Mouse (Mus musculus) hindbrain, embryonic 12.5 days (tissue): ENCODE data around the gene 1700034J05Rik. TPM values are rescaled to one million over a fixed set of nuclear protein-coding genes. Genes with fewer than 3 reads are reported as not detected.

Source experiments
- ATAC-seq: fragments of 200-750 bp; cut with Nextera tagmentation; 2 replicates; pipeline ENCODE4 v1.8.0; 2017; ENCODE audit warnings: moderate TSS enrichment; ENCODE audit not compliant: low FRiP score
- H3K27ac ChIP-seq: fragments of 300-500 bp; sonication (generic); 2 replicates; pipeline ENCODE4 v1.5.1; 2016; ENCODE audit warnings: mild to moderate bottlenecking
- H3K27me3 ChIP-seq: fragments of 300-500 bp; sonication (generic); 2 replicates; pipeline ENCODE4 v1.6.1; 2016; ENCODE audit warnings: mild to moderate bottlenecking
- H3K36me3 ChIP-seq: fragments of 300-500 bp; sonication (generic); 2 replicates; pipeline ENCODE4 v1.6.1; 2016; ENCODE audit warnings: mild to moderate bottlenecking
- H3K4me1 ChIP-seq: fragments of 300-500 bp; sonication (generic); 2 replicates; pipeline ENCODE4 v1.6.1; 2016
- H3K4me2 ChIP-seq: fragments of 300-500 bp; sonication (generic); replicated peaks from 2 replicates; pipeline ENCODE4 v1.6.1; 2016; ENCODE audit warnings: mild to moderate bottlenecking
- H3K4me3 ChIP-seq: fragments of 300-500 bp; sonication (generic); 2 replicates; pipeline ENCODE4 v1.5.1; 2016; ENCODE audit warnings: mild to moderate bottlenecking
- H3K9ac ChIP-seq: fragments of 300-500 bp; sonication (generic); 2 replicates; pipeline ENCODE4 v1.6.1; 2016; ENCODE audit warnings: mild to moderate bottlenecking, moderate library complexity
- H3K9me3 ChIP-seq: fragments of 300-500 bp; sonication (generic); replicated peaks from 2 replicates; pipeline ENCODE4 v1.6.1; 2016; ENCODE audit warnings: mild to moderate bottlenecking
- WGBS: fragments of 180-500 bp; shearing (Covaris S2); methylation state at CpG from one replicate; pipeline ENCODE4 v1.1.7; 2016; 5-methylcytosine and 5-hydroxymethylcytosine counted together
- polyA plus RNA-seq: library from polyadenylated mRNA; unstranded; fragments of >200 nt; fragmentation: Nextera tagmentation; extraction: Ambion mirVana; gene quantifications from 2 replicates; pipeline ENCODE4 v1.2.1, GENCODE M21; 2016

Gene 1700034J05Rik
- polyA plus RNA-seq, 1 experiment from 2014 or later = 0.13 TPM

DNA sequence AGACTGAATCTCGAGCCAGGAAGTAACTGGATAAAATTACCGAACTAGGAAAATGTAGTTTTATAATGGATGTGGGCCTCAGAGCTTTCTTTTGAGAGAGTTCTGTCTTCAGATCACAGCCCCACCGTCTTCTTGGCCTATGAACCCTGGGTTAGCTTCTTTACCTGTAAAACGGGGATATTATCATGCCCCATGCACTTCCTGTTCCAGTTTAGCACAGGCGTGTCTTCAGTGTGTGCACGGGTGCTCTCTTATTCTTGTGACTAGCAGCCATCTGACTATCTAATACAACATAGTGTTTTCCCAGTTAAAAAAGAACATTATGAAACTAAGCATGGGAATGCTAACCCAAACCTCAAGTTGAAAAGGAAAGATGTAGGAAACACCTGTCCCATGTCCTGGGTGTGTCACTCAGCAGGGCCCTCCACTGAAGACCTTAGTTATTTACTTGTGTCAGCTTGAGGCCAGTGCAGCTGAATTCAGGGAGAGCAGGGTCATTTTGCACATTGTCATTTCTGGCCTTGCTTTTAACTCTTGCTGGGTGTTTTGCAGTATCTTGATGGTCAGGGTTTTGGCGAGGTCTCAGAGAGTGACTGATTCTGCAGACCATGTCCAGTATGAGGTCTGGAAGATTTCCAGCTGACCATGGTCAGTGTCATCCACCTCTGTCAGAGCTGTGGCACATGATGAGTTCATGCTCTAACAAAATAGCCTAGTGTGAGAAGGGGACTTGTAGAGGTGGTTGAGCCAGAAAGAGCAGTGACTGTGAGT lies 12.5 kb downstream of the 1700034J05Rik start:
- Histone ChIP-seq H3K36me3 (no peaks in the 10 kb centered on the region), H3K4me2 (no peak overlapping the region), H3K9ac (no peak overlapping the region), H3K4me3 (no peak overlapping the region), H3K9me3 (no peaks in the 10 kb centered on the region), H3K27me3 (no peaks in the 10 kb centered on the region), H3K27ac (no peak overlapping the region), H3K4me1 (0 out of 2 replicates have a peak, but pooled peaks cover 2% of the 10 kb centered on the region)
- ATAC-seq = no peak
- 78% methylated on average over 7 of the region's 7 CpGs for WGBS

DNA sequence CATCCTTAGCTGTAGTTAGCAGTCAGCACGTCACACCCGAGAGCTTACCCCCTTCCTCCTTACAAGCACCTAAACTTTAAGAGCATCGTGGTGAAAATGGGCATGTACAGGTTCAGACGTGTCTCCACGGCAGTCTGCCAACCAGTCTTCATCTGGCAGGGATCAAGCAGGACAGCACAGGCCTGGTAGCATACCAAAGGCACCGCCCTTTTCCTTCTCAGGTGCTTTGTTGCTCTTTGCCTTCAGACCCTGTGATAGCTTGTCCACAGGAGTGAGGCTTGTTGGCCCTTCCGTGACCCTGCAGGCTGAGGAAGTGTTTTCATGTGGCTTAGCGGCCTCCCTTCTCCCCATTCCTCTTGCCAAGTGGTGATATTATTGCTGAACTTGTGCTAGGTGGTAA lies 15.2 kb downstream of the 1700034J05Rik start:
- Histone ChIP-seq H3K4me1 (no peaks in the 10 kb centered on the region), H3K4me2 (no peak overlapping the region), H3K9me3 (no peaks in the 10 kb centered on the region), H3K27ac (no peak overlapping the region), H3K27me3 (no peaks in the 10 kb centered on the region), H3K9ac (no peak overlapping the region), H3K36me3 (no peaks in the 10 kb centered on the region), H3K4me3 (no peak overlapping the region)
- no peak for ATAC-seq
- WGBS = 91% methylated on average over 8 of the region's 8 CpGs

- ATAC-seq = no peak
Measured at GRCm38 (mm10) chr6:146935957-146936356, 18.3 kb downstream of the 1700034J05Rik start.

DNA sequence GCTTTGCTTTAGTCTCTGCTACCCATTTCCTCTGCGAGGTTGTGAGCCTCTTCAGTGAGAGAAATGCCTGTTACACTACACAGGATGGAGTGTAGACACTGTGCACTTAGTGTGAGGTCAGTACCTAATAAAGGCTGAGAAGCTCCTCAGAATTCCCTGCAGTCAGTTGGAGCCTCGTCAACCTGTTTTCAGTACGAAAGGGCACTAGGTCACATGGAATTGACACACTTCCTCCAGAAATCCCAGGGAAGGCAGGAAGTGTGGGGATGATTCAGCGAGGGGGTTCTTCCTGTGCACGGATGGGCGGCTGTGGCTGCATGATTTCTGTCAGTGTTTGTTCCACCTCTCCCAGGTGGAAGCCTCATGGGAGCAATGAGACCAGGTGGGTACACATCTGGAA lies 21.1 kb downstream of the 1700034J05Rik start:
- Histone ChIP-seq H3K27ac (no peak overlapping the region), H3K9ac (no peak overlapping the region), H3K9me3 (no peaks in the 10 kb centered on the region), H3K4me1 (peaks cover 4% of the 10 kb centered on the region; the same call in 1 of the 2 replicates), H3K36me3 (no peaks in the 10 kb centered on the region), H3K4me2 (no peak overlapping the region), H3K27me3 (no peaks in the 10 kb centered on the region), H3K4me3 (no peak overlapping the region)
- 67% methylated on average over 6 of the region's 6 CpGs for WGBS
- ATAC-seq = no peak

More at GRCm38 (mm10) chr6:146935957-146936356, 18.3 kb downstream of the 1700034J05Rik start:
- H3K27me3 ChIP-seq = no peaks in the 10 kb centered on the region
- no peaks in the 10 kb centered on the region for H3K9me3 ChIP-seq
- 0 out of 2 replicates have a peak, but pooled peaks cover 3% of the 10 kb centered on the region for H3K4me1 ChIP-seq
- no peak overlapping the region for H3K27ac ChIP-seq
- 87% methylated on average over 6 of the region's 6 CpGs for WGBS
- no peaks in the 10 kb centered on the region for H3K36me3 ChIP-seq
- no peak overlapping the region for H3K9ac ChIP-seq
- H3K4me3 ChIP-seq = no peak overlapping the region
- no peak overlapping the region for H3K4me2 ChIP-seq

DNA sequence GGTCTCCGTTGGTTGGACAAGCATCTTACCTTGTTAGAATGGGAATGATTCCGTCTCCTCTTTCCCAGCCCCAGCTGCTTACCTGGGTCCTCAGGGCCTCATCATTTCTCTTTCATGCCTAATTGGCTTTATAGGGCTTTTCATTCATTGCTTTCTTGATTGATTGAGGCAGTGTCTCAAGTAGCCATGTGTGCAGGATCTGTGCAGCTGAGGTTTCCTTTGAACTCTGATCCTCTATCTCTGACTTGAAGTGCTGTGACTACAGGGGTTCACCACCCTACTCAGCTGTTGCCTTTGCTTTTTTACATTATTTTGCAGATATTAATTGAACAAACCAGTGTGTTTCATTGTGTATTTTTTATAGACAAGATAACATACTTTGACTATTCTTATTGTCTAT lies 25.2 kb downstream of the 1700034J05Rik start:
- no peak for ATAC-seq

DNA sequence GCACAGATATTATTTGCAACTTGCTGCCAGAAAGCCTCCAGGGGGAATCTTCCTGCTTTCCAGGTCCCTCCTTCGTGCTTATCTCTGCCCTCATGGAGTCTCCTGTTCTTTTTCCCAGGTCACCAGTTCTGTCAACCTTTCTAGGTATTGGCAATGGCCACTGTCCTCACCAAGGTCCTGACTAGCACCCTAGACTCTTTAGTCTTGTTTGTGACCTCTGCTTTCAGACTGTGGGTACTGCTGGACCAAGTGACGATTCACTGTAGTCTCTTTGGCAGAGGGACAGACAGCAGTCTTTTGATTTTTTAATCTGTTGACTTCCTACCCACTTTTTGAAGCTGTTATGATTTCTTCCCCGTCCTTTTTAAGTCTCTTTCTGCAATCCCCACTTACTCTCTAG lies 26.1 kb downstream of the 1700034J05Rik start:
- H3K27ac ChIP-seq = no peak overlapping the region
- peaks cover 8% of the 10 kb centered on the region for H3K4me1 ChIP-seq
- no peak overlapping the region for H3K9ac ChIP-seq
- 52% methylated on average over 3 of the region's 3 CpGs for WGBS
- ATAC-seq = no peak
- H3K27me3 ChIP-seq = no peaks in the 10 kb centered on the region
- no peaks in the 10 kb centered on the region for H3K9me3 ChIP-seq
- H3K4me3 ChIP-seq = no peak overlapping the region
- H3K4me2 ChIP-seq = no peak overlapping the region
- no peaks in the 10 kb centered on the region for H3K36me3 ChIP-seq

More for the DNA sequence above, 25.2 kb downstream of the 1700034J05Rik start:
- Histone ChIP-seq H3K27ac (no peak overlapping the region), H3K9me3 (no peaks in the 10 kb centered on the region), H3K9ac (no peak overlapping the region), H3K27me3 (no peaks in the 10 kb centered on the region), H3K4me2 (no peak overlapping the region), H3K36me3 (no peaks in the 10 kb centered on the region), H3K4me1 (peaks cover 10% of the 10 kb centered on the region), H3K4me3 (no peak overlapping the region)
- 41% methylated on average over 2 of the region's 2 CpGs for WGBS

GRCm38 (mm10) chr6:146926415-146926980 lies 27.7 kb downstream of the 1700034J05Rik start:
- WGBS = 78% methylated on average over 5 of the region's 5 CpGs

GRCm38 (mm10) chr6:146918341-146918740 lies 35.9 kb downstream of the 1700034J05Rik start:
- WGBS = 84% methylated on average over 6 of the region's 6 CpGs
- ATAC-seq = no peak
- H3K27me3 ChIP-seq = no peaks in the 10 kb centered on the region
- no peak overlapping the region for H3K9ac ChIP-seq
- no peaks in the 10 kb centered on the region for H3K36me3 ChIP-seq
- H3K4me2 ChIP-seq = no peak overlapping the region
- no peaks in the 10 kb centered on the region for H3K9me3 ChIP-seq
- no peak overlapping the region for H3K4me3 ChIP-seq
- no peaks in the 10 kb centered on the region for H3K4me1 ChIP-seq
- H3K27ac ChIP-seq = no peak overlapping the region

More at GRCm38 (mm10) chr6:146926415-146926980, 27.7 kb downstream of the 1700034J05Rik start:
- no peak overlapping the region for H3K4me2 ChIP-seq
- H3K27me3 ChIP-seq = no peaks in the 10 kb centered on the region
- no peak for ATAC-seq
- peaks cover 8% of the 10 kb centered on the region for H3K4me1 ChIP-seq
- no peaks in the 10 kb centered on the region for H3K9me3 ChIP-seq
- H3K4me3 ChIP-seq = no peak overlapping the region
- H3K9ac ChIP-seq = no peak overlapping the region
- H3K36me3 ChIP-seq = no peaks in the 10 kb centered on the region
- H3K27ac ChIP-seq = no peak overlapping the region

DNA sequence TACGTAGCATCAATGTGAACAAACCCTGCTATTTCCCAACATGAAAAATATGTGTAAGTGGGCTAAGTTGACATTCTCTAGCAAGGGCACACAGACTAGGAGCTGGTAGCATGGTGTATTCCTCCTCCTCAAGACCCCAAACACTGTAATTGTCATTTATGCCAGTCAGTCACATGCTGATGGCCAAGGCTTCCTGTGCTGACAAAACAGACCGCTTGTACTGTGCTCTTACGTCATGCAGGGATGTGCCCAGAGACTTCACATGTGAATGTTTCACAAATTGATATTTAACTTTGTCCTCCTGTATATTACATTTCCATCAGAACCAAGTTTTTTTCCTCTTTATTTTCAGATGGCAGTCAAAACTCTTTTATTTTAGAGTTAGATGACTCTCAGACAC lies 36.8 kb downstream of the 1700034J05Rik start:
- Histone ChIP-seq H3K27ac (no peak overlapping the region), H3K4me1 (peaks cover 5% of the 10 kb centered on the region; the same call in 1 of the 2 replicates), H3K9ac (no peak overlapping the region), H3K4me3 (no peak overlapping the region), H3K27me3 (no peaks in the 10 kb centered on the region), H3K9me3 (no peaks in the 10 kb centered on the region), H3K4me2 (no peak overlapping the region), H3K36me3 (no peaks in the 10 kb centered on the region)
- ATAC-seq = no peak
- WGBS = 79% methylated on average over 3 of the region's 3 CpGs

- Histone ChIP-seq H3K4me2 (no peak overlapping the region), H3K27ac (no peak overlapping the region), H3K4me3 (no peak overlapping the region), H3K4me1 (peaks cover 5% of the 10 kb centered on the region; the same call in 1 of the 2 replicates), H3K9me3 (no peaks in the 10 kb centered on the region), H3K36me3 (no peaks in the 10 kb centered on the region), H3K9ac (no peak overlapping the region), H3K27me3 (no peaks in the 10 kb centered on the region)
- WGBS = 91% methylated on average over 1 of the region's 1 CpGs
- no peak for ATAC-seq
Measured at GRCm38 (mm10) chr6:146915808-146916207, 38.4 kb downstream of the 1700034J05Rik start.

GRCm38 (mm10) chr6:146913489-146914198 lies 40.6 kb downstream of the 1700034J05Rik start:
- Histone ChIP-seq H3K27me3 (no peaks in the 10 kb centered on the region), H3K4me3 (no peak overlapping the region), H3K36me3 (no peaks in the 10 kb centered on the region), H3K9me3 (no peaks in the 10 kb centered on the region), H3K4me2 (no peak overlapping the region), H3K9ac (no peak overlapping the region), H3K27ac (no peak overlapping the region), H3K4me1 (peaks cover 5% of the 10 kb centered on the region; the same call in 1 of the 2 replicates)
- ATAC-seq = no peak
- WGBS = 59% methylated on average over 4 of the region's 4 CpGs

- no peak overlapping the region for H3K4me3 ChIP-seq
- H3K4me1 ChIP-seq = peaks cover 5% of the 10 kb centered on the region; the same call in 1 of the 2 replicates
- H3K36me3 ChIP-seq = no peaks in the 10 kb centered on the region
- no peak overlapping the region for H3K4me2 ChIP-seq
- H3K9me3 ChIP-seq = no peaks in the 10 kb centered on the region
- H3K27me3 ChIP-seq = no peaks in the 10 kb centered on the region
- no peak overlapping the region for H3K9ac ChIP-seq
- no peak overlapping the region; the same call in 1 of the 2 replicates for H3K27ac ChIP-seq
- ATAC-seq = no peak
- 10% methylated on average over 3 of the region's 3 CpGs for WGBS
Measured at GRCm38 (mm10) chr6:146912835-146913488, 41.3 kb downstream of the 1700034J05Rik start.
